Mouse (Mus musculus): ENCODE measurements around the gene Mgst3. TPM values are rescaled to one million over a fixed set of nuclear protein-coding genes. Genes with fewer than 3 reads are reported as not detected.
"Not testable (repeated sequence)": the region's sequence is repeated elsewhere in the genome, so short reads cannot be mapped to it uniquely, and the experiment has no call there.

Gene Mgst3
- polyA plus RNA-seq, 1 experiment, result 560 TPM

- Histone ChIP-seq H3K4me1 (ENCODE audit: control insufficient read depth, insufficient read depth, low read length) (no peaks in the 10 kb centered on the region), H3K27me3 (replicated peaks; ENCODE audit: control insufficient read depth, insufficient read depth, low read length) (no peaks in the 10 kb centered on the region), H3K4me3 (ENCODE audit: insufficient read depth, low read depth, low read length) (peak within 1 kb of the TSS; percentile 88), H3K36me3 (ENCODE audit: control insufficient read depth, insufficient read depth, low read length) (peaks cover 4% of the 10 kb centered on the region), H3K27ac (ENCODE audit: insufficient read depth, low read depth, low read length) (peak within 1 kb of the TSS; percentile 92)
- DNase-seq, result peak; percentile 97
- whole genome bisulfite sequencing, result under 1% methylated on average over 55 of the region's 55 CpGs
- no peak for TF ChIP-seq CTCF (conservative IDR thresholded peaks at IDR 0.05; ENCODE audit: insufficient read depth, insufficient read length, low read depth, low read length)
- peak; percentile 64 for TF ChIP-seq POLR2A (IDR thresholded peaks at IDR 0.05; ENCODE audit: low read depth, low read length)
Measured at GRCm38 (mm10) chr1:167349815-167350596, 43.6 kb downstream of the Mgst3 start, which contains the start of gene Aldh9a1. Gene Aldh9a1, plus strand, starts transcription at chr1:167349991.

GRCm38 (mm10) chr1:167349206-167349605, 44.4 kb downstream of the Mgst3 start:
- not testable (repeated sequence) for H3K4me1 ChIP-seq (ENCODE audit: control insufficient read depth, insufficient read depth, low read length); H3K27me3 ChIP-seq (replicated peaks; ENCODE audit: control insufficient read depth, insufficient read depth, low read length); H3K27ac ChIP-seq (ENCODE audit: insufficient read depth, low read depth, low read length); H3K36me3 ChIP-seq (ENCODE audit: control insufficient read depth, insufficient read depth, low read length); H3K4me3 ChIP-seq (ENCODE audit: insufficient read depth, low read depth, low read length); DNase-seq
- 63% methylated on average over 3 of the region's 3 CpGs for WGBS

- not testable (repeated sequence) for H3K4me1 ChIP-seq (ENCODE audit: control insufficient read depth, insufficient read depth, low read length); H3K36me3 ChIP-seq (ENCODE audit: control insufficient read depth, insufficient read depth, low read length); H3K27ac ChIP-seq (ENCODE audit: insufficient read depth, low read depth, low read length); H3K27me3 ChIP-seq (replicated peaks; ENCODE audit: control insufficient read depth, insufficient read depth, low read length); H3K4me3 ChIP-seq (ENCODE audit: insufficient read depth, low read depth, low read length); DNase-seq
- whole genome bisulfite sequencing, result 85% methylated on average over 10 of the region's 10 CpGs
Measured at GRCm38 (mm10) chr1:167345994-167346520, 47.6 kb downstream of the Mgst3 start.

- DNase-seq, result no peak
- no peak for TF ChIP-seq CTCF (conservative IDR thresholded peaks at IDR 0.05; ENCODE audit: insufficient read depth, insufficient read length, low read depth, low read length)
- no peak for TF ChIP-seq POLR2A (IDR thresholded peaks at IDR 0.05; ENCODE audit: low read depth, low read length)
- no peaks in the 10 kb centered on the region for H3K4me1 ChIP-seq (ENCODE audit: control insufficient read depth, insufficient read depth, low read length)
- no peak overlapping the region for H3K4me3 ChIP-seq (ENCODE audit: insufficient read depth, low read depth, low read length)
- 93% methylated on average over 10 of the region's 10 CpGs for WGBS
- H3K27ac ChIP-seq (ENCODE audit: insufficient read depth, low read depth, low read length), result no peak overlapping the region
- no peaks in the 10 kb centered on the region for H3K36me3 ChIP-seq (ENCODE audit: control insufficient read depth, insufficient read depth, low read length)
- H3K27me3 ChIP-seq (replicated peaks; ENCODE audit: control insufficient read depth, insufficient read depth, low read length), result no peaks in the 10 kb centered on the region
Measured at GRCm38 (mm10) chr1:167342831-167343230, 50.8 kb downstream of the Mgst3 start.

- no peaks in the 10 kb centered on the region for H3K4me1 ChIP-seq (ENCODE audit: control insufficient read depth, insufficient read depth, low read length)
- H3K27ac ChIP-seq (ENCODE audit: insufficient read depth, low read depth, low read length), result no peak overlapping the region
- no peaks in the 10 kb centered on the region for H3K27me3 ChIP-seq (replicated peaks; ENCODE audit: control insufficient read depth, insufficient read depth, low read length)
- 96% methylated on average over 3 of the region's 3 CpGs for WGBS
- no peak for TF ChIP-seq CTCF (conservative IDR thresholded peaks at IDR 0.05; ENCODE audit: insufficient read depth, insufficient read length, low read depth, low read length)
- no peak for TF ChIP-seq POLR2A (IDR thresholded peaks at IDR 0.05; ENCODE audit: low read depth, low read length)
- DNase-seq, result no peak
- no peak overlapping the region for H3K4me3 ChIP-seq (ENCODE audit: insufficient read depth, low read depth, low read length)
- H3K36me3 ChIP-seq (ENCODE audit: control insufficient read depth, insufficient read depth, low read length), result no peaks in the 10 kb centered on the region
Measured at GRCm38 (mm10) chr1:167340910-167341528, 52.6 kb downstream of the Mgst3 start.

GRCm38 (mm10) chr1:167340111-167340787, 53.4 kb downstream of the Mgst3 start:
- Histone ChIP-seq H3K36me3 (ENCODE audit: control insufficient read depth, insufficient read depth, low read length) (no peaks in the 10 kb centered on the region), H3K4me1 (ENCODE audit: control insufficient read depth, insufficient read depth, low read length) (no peaks in the 10 kb centered on the region), H3K4me3 (ENCODE audit: insufficient read depth, low read depth, low read length) (peak overlapping the region; percentile 46), H3K27me3 (replicated peaks; ENCODE audit: control insufficient read depth, insufficient read depth, low read length) (no peaks in the 10 kb centered on the region), H3K27ac (ENCODE audit: insufficient read depth, low read depth, low read length) (no peak overlapping the region)
- 3% methylated on average over 47 of the region's 47 CpGs for WGBS
- no peak for DNase-seq
- TF ChIP-seq POLR2A (IDR thresholded peaks at IDR 0.05; ENCODE audit: low read depth, low read length), result no peak
- TF ChIP-seq CTCF (conservative IDR thresholded peaks at IDR 0.05; ENCODE audit: insufficient read depth, insufficient read length, low read depth, low read length), result no peak

- Histone ChIP-seq H3K36me3 (ENCODE audit: control insufficient read depth, insufficient read depth, low read length) (no peaks in the 10 kb centered on the region), H3K4me1 (ENCODE audit: control insufficient read depth, insufficient read depth, low read length) (no peaks in the 10 kb centered on the region), H3K27ac (ENCODE audit: insufficient read depth, low read depth, low read length) (no peak overlapping the region), H3K4me3 (ENCODE audit: insufficient read depth, low read depth, low read length) (no peak overlapping the region), H3K27me3 (replicated peaks; ENCODE audit: control insufficient read depth, insufficient read depth, low read length) (no peaks in the 10 kb centered on the region)
- WGBS, result 89% methylated on average over 7 of the region's 9 CpGs
- no peak for TF ChIP-seq CTCF (conservative IDR thresholded peaks at IDR 0.05; ENCODE audit: insufficient read depth, insufficient read length, low read depth, low read length)
- TF ChIP-seq POLR2A (IDR thresholded peaks at IDR 0.05; ENCODE audit: low read depth, low read length), result no peak
- DNase-seq, result no peak
Measured at GRCm38 (mm10) chr1:167339177-167339781, 54.4 kb downstream of the Mgst3 start.

Measured in kidney, adult 2 months (tissue).